Mouse (Mus musculus) left cerebral cortex, postnatal 10 days (tissue): Measurements from ENCODE around the gene Ddb2. TPM values are rescaled to one million over a fixed set of nuclear protein-coding genes. Genes with fewer than 3 reads are reported as not detected.
A peak's percentile ranks its signal among the peaks of the same experiment; 100 is the strongest.

Source experiments
- DNase-seq, 2 experiments: peaks; one replicate each; pipeline ENCODE4 v3.0.0; 2021 to 2022; ENCODE audit warnings: low spot score in 2 of 2, mixed read lengths in 1 of 2; ENCODE audit errors: extremely low spot score in 1 of 2
- intact Hi-C: fragments of 180-260 bp; cut with DNase I; formaldehyde crosslinking; loops from one replicate; pipeline ENCODE4 v1.15.1; 2025
- total RNA-seq, 2 experiments: library from RNA; stranded (reverse); gene quantifications; 2 replicates each; pipeline ENCODE4 v1.2.3; 2021

Ddb2 gene
- total RNA-seq, 2 experiments from 2014 or later: 10.2 to 11.3 TPM

- intact Hi-C loops: no loop called here
- no peak for DNase-seq
Observed at GRCm38 (mm10) chr2:91202972-91203656, 33.7 kb downstream of the Ddb2 start.

- intact Hi-C loops: no loop called here
- DNase-seq: peak; percentile 93 to 95
Observed at GRCm38 (mm10) chr2:91202222-91202971, 34.4 kb downstream of the Ddb2 start, which contains the start of the genes Nr1h3 and Acp2. Gene Nr1h3 (minus strand): TSS chr2:91202834. Gene Acp2 (plus strand): TSS chr2:91202885.

- intact Hi-C loops: no loop called here
- DNase-seq: no peak
Observed at GRCm38 (mm10) chr2:91198888-91199287, 37.9 kb downstream of the Ddb2 start.

GRCm38 (mm10) chr2:91196577-91197001, 40.2 kb downstream of the Ddb2 start:
- intact Hi-C loops: no loop called here
- peak in 1 of 2 experiments; percentile 62 for DNase-seq

GRCm38 (mm10) chr2:91194624-91195332, 42.0 kb downstream of the Ddb2 start:
- intact Hi-C loops: loop anchor here (1.0 kb wide), 1 partner anchor 79 kb away; no protein-coding TSS in a partner anchor
- peak in 1 of 2 experiments; percentile 83 for DNase-seq

- intact Hi-C loops: no loop called here
- peak in 1 of 2 experiments; percentile 29 for DNase-seq
Observed at GRCm38 (mm10) chr2:91190501-91190900, 46.3 kb downstream of the Ddb2 start.

GRCm38 (mm10) chr2:91187431-91187830, 49.4 kb downstream of the Ddb2 start:
- DNase-seq: no peak
- intact Hi-C loops: no loop called here

GRCm38 (mm10) chr2:91186208-91186607, 50.6 kb downstream of the Ddb2 start:
- intact Hi-C loops: no loop called here
- DNase-seq: no peak

- peak in 1 of 2 experiments; percentile 49 for DNase-seq
- intact Hi-C loops: no loop called here
Observed at GRCm38 (mm10) chr2:91183711-91184405, 52.9 kb downstream of the Ddb2 start, which contains the start of gene Madd. Gene Madd (minus strand): TSS chr2:91183837.

GRCm38 (mm10) chr2:91183148-91183513, 53.7 kb downstream of the Ddb2 start:
- intact Hi-C loops: no loop called here

GRCm38 (mm10) chr2:91182405-91183147, 54.2 kb downstream of the Ddb2 start:
- DNase-seq: peak; percentile 69 to 91
- intact Hi-C loops: no loop called here

More at GRCm38 (mm10) chr2:91183148-91183513, 53.7 kb downstream of the Ddb2 start:
- DNase-seq: peak; percentile 92 to 96

GRCm38 (mm10) chr2:91182016-91182404, 54.8 kb downstream of the Ddb2 start:
- intact Hi-C loops: no loop called here

GRCm38 (mm10) chr2:91180706-91181105, 56.1 kb downstream of the Ddb2 start:
- intact Hi-C loops: no loop called here
- no peak for DNase-seq

More at GRCm38 (mm10) chr2:91182016-91182404, 54.8 kb downstream of the Ddb2 start:
- no peak for DNase-seq

GRCm38 (mm10) chr2:91179825-91180224, 57.0 kb downstream of the Ddb2 start:
- intact Hi-C loops: no loop called here
- no peak for DNase-seq

GRCm38 (mm10) chr2:91176234-91176633, 60.5 kb downstream of the Ddb2 start:
- DNase-seq: no peak
- intact Hi-C loops: no loop called here

GRCm38 (mm10) chr2:91175490-91175889, 61.3 kb downstream of the Ddb2 start:
- intact Hi-C loops: no loop called here

GRCm38 (mm10) chr2:91169587-91170322, 67.0 kb downstream of the Ddb2 start:
- intact Hi-C loops: loop anchor here (10.0 kb wide), 3 partner anchors 315 to 405 kb away; no protein-coding TSS in a partner anchor
- no peak for DNase-seq

More at GRCm38 (mm10) chr2:91175490-91175889, 61.3 kb downstream of the Ddb2 start:
- DNase-seq: no peak
